Mouse (Mus musculus) midbrain, embryonic 12.5 days (tissue): ENCODE data around the gene Prr29. TPM values are rescaled to one million over a fixed set of nuclear protein-coding genes. Genes with fewer than 3 reads are reported as not detected.
"Not testable (repeated sequence)": the region's sequence is repeated elsewhere in the genome, so short reads cannot be mapped to it uniquely, and the experiment has no call there.

Experiments
- ATAC-seq: fragments of 200-750 bp; cut with Nextera tagmentation; 2 replicates; pipeline ENCODE4 v1.8.0; 2017; ENCODE audit warnings: low read depth, moderate TSS enrichment, moderate library complexity; ENCODE audit not compliant: low FRiP score
- H3K27ac ChIP-seq: fragments of 300-500 bp; sonication (generic); replicated peaks from 2 replicates; pipeline ENCODE4 v1.5.1; 2016; ENCODE audit warnings: mild to moderate bottlenecking
- H3K27me3 ChIP-seq: fragments of 300-500 bp; sonication (generic); 2 replicates; pipeline ENCODE4 v1.6.1; 2016; ENCODE audit warnings: mild to moderate bottlenecking
- H3K36me3 ChIP-seq: fragments of 300-500 bp; sonication (generic); 2 replicates; pipeline ENCODE4 v1.6.1; 2016
- H3K4me1 ChIP-seq: fragments of 300-500 bp; sonication (generic); 2 replicates; pipeline ENCODE4 v1.6.1; 2016
- H3K4me2 ChIP-seq: fragments of 300-500 bp; sonication (generic); replicated peaks from 2 replicates; pipeline ENCODE4 v1.6.1; 2016; ENCODE audit warnings: mild to moderate bottlenecking, moderate library complexity
- H3K4me3 ChIP-seq: fragments of 300-500 bp; sonication (generic); 2 replicates; pipeline ENCODE4 v1.5.1; 2016; ENCODE audit warnings: mild to moderate bottlenecking
- H3K9ac ChIP-seq: fragments of 300-500 bp; sonication (generic); replicated peaks from 2 replicates; pipeline ENCODE4 v1.6.1; 2016; ENCODE audit warnings: mild to moderate bottlenecking, moderate library complexity
- H3K9me3 ChIP-seq: fragments of 300-500 bp; sonication (generic); 2 replicates; pipeline ENCODE4 v1.6.1; 2016; ENCODE audit warnings: mild to moderate bottlenecking
- whole genome bisulfite sequencing: fragments of 180-500 bp; shearing (Covaris S2); methylation state at CpG from one replicate; pipeline ENCODE4 v1.1.7; 2016; 5-methylcytosine and 5-hydroxymethylcytosine counted together
- polyA plus RNA-seq: library from polyadenylated mRNA; unstranded; fragments of >200 nt; fragmentation: Nextera tagmentation; extraction: Ambion mirVana; gene quantifications from 2 replicates; pipeline ENCODE4 v1.2.1, GENCODE M21; 2016

Prr29 gene
- polyA plus RNA-seq, 1 experiment from 2014 or later, result not detected

DNA sequence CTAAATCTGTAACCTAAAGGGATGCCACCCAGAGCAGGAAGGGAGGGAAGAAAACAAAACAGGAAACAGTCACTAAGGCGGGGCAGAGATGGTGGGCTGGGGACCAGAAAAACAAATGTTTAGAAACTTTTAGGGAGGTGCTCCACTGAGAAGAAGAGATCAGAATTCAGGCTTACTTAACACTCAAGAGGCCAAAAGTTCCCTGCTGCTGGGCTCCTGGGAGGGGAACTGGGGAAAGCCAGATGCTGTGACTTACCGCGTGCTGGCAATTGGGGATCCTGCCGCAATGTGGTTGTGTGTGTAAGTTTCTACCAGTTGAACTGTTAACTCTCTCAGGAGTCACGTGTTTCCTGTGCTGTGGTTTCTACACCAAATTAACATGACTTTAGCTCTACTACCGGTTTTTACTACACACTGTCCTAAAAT lies 22.5 kb downstream of the Prr29 start, which contains the start of gene Icam2:
Gene Icam2 (minus strand): TSS at position 285 of the 426 bp plus-strand sequence.
- H3K36me3 ChIP-seq, result no peaks in the 10 kb centered on the region
- no peaks in the 10 kb centered on the region for H3K4me1 ChIP-seq
- no peak for ATAC-seq
- H3K9ac ChIP-seq, result no peak within 1 kb of the TSS
- no peak within 1 kb of the TSS for H3K27ac ChIP-seq
- H3K4me3 ChIP-seq, result no peak within 1 kb of the TSS
- H3K9me3 ChIP-seq, result no peaks in the 10 kb centered on the region
- 83% methylated on average over 6 of the region's 6 CpGs for WGBS
- no peak within 1 kb of the TSS for H3K4me2 ChIP-seq
- H3K27me3 ChIP-seq, result no peaks in the 10 kb centered on the region

DNA sequence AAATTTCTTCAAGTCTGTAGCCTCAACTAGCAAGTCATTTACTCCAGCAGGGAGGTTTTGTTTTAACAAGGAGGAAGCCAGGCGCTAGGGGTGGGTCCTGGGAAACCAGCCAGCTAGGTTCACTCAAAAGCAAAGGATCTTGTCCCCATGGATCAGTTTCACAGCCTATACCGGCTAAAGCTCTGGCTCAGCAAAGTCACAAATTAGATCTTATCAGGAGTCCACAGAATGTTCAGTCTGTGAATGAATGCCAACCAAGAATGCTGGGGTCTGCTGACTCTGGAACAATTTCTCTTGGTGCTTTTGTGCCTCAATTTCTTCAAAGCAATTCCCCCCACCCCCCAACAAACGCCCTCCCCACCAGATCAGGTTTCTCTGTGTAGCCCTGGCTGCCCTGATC lies 24.3 kb downstream of the Prr29 start:
- no peak overlapping the region for H3K4me3 ChIP-seq
- H3K27ac ChIP-seq, result no peak overlapping the region
- no peaks in the 10 kb centered on the region for H3K27me3 ChIP-seq
- H3K4me1 ChIP-seq, result no peaks in the 10 kb centered on the region
- WGBS, result 61% methylated on average over 3 of the region's 3 CpGs
- no peak overlapping the region for H3K4me2 ChIP-seq
- no peaks in the 10 kb centered on the region for H3K9me3 ChIP-seq
- no peak for ATAC-seq
- no peaks in the 10 kb centered on the region for H3K36me3 ChIP-seq
- no peak overlapping the region for H3K9ac ChIP-seq

DNA sequence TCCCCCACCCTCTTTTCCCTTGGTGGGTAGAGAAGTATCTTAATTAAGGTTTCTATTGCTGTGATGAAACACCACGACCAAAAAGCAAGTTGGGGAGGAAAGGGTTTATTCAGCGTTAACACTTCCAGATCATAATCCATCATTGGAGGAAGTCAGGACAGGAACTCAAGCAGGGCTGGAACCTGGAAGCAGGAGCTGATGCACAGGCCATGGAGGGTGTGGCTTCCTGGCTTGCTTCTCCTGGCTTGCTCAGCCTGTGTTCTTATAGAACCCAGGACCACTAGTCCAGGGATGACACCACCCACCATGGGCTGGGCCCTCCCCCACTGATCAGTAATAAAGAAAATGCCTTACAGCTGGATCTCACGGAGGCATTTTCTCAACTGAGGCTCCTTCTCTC lies 25.5 kb downstream of the Prr29 start:
- no peaks in the 10 kb centered on the region for H3K27me3 ChIP-seq
- no peak for ATAC-seq
- no peak overlapping the region for H3K9ac ChIP-seq
- no peak overlapping the region for H3K4me3 ChIP-seq
- no peaks in the 10 kb centered on the region for H3K36me3 ChIP-seq
- no peak overlapping the region for H3K27ac ChIP-seq
- no peaks in the 10 kb centered on the region for H3K4me1 ChIP-seq
- no peaks in the 10 kb centered on the region for H3K9me3 ChIP-seq
- H3K4me2 ChIP-seq, result no peak overlapping the region
- 76% methylated on average over 3 of the region's 3 CpGs for WGBS

DNA sequence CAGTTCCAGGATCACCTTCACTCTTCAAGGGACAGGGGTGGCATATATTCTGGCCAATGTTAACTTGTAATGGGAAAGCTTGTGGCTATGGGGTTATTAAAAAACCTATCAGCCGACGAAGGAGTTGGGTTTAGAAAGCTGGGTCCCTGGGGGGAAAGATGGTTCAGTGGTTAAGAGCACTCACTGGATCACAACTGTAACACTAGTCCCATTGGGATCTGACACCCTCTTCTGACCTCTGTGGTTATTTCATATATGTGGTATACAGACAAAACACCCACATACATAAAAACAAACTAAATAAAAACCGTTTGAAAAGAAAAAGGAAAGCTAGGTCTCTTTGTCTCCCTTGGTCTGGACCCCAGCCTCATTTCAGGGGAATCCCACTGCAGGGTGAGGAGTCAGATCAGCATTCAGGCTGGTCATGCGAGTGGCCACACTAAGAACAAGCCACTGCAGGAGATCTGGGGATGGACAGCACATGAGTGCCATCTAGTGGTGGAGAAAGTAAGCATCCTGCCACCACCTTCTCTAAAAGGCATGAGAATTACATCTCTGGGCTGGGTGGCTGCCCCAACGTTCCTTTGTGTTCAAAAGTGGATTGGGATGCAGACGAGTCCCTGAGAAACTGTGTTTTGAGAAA lies 26.4 kb downstream of the Prr29 start:
- Histone ChIP-seq H3K9ac (no peak overlapping the region), H3K27me3 (no peaks in the 10 kb centered on the region), H3K36me3 (no peaks in the 10 kb centered on the region), H3K27ac (no peak overlapping the region), H3K4me3 (no peak overlapping the region), H3K9me3 (no peaks in the 10 kb centered on the region), H3K4me2 (no peak overlapping the region), H3K4me1 (no peaks in the 10 kb centered on the region)
- no peak for ATAC-seq
- WGBS, result 32% methylated on average over 6 of the region's 6 CpGs

DNA sequence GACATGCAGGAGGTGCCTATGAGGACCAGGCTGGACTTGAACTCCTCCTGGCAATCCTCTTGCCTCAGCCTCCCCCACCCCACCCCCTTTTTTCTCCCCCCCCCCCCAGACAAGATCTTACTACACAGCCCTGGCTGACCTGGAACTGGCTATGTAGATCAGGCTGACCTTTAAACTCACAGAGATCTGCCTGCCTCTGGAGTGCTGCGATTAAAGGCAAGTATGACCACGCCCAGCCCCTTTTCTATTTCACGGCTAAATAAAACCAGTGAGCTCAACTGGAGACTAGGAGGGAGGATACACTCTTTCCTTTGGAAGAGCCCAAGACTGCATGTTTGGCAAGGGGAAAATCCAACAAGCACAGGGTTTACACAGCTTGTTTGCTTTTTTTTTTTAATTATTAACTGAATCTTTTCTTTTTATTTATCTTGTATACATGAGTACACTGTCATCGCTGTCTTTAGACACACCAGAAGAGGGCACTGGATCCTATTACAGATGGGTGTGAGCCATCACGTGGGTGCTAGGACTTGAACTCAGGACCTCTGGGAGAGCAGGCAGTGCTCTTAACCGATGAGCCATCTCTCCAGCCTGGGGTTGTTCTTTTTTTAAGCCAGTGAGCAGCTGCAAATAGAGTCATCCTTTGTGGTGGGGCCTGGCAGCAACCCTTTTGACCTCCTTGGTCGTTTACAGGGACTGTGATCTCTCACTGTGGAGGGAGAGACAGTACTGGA lies 27.5 kb downstream of the Prr29 start:
- H3K27me3 ChIP-seq, result no peaks in the 10 kb centered on the region
- 70% methylated on average over 7 of the region's 7 CpGs for WGBS
- no peak overlapping the region for H3K4me2 ChIP-seq
- no peak overlapping the region for H3K9ac ChIP-seq
- no peaks in the 10 kb centered on the region for H3K4me1 ChIP-seq
- H3K4me3 ChIP-seq, result no peak overlapping the region
- no peaks in the 10 kb centered on the region for H3K9me3 ChIP-seq
- H3K36me3 ChIP-seq, result 0 out of 2 replicates have a peak, but pooled peaks cover 2% of the 10 kb centered on the region
- no peak overlapping the region for H3K27ac ChIP-seq
- no peak for ATAC-seq

DNA sequence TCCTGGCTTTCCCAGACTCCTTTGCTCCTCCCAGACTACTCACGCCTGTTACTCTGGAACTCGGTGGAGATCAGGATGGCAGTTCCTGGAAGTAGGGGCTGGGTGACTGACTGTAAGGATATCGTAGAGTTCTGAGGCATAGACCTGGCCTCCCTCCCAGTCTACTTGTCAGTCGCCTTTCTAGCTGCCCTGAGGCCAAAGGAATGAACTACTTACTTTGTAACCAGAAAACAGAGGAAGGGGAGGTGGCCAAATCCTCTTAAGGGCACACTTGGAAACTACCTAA lies 28.0 kb downstream of the Prr29 start:
- Histone ChIP-seq H3K4me2 (no peak overlapping the region), H3K36me3 (0 out of 2 replicates have a peak, but pooled peaks cover 6% of the 10 kb centered on the region), H3K9ac (no peak overlapping the region), H3K4me3 (no peak overlapping the region), H3K27ac (no peak overlapping the region), H3K27me3 (no peaks in the 10 kb centered on the region), H3K4me1 (no peaks in the 10 kb centered on the region), H3K9me3 (no peaks in the 10 kb centered on the region)
- ATAC-seq, result no peak
- WGBS, result 72% methylated on average over 4 of the region's 4 CpGs

DNA sequence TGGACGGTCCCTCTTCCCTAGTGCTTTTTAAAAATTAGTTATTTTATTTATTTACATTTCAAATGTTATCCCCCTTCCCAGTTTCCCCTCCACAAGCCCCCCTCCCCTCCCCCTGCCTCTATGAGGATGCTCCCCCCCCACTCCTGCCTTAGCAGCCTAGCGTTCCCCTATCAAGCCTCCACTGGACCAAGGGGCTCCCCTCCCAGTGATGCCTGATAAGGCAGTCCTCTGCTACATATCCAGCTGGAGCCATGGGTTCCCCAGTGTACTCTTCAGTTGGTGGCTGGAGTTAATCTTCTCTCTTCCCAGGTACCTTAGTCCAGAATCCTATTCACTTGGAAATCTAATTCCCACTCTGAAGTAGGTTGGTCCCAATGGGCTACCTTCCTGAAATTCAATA lies 28.8 kb downstream of the Prr29 start:
- not testable (repeated sequence) for H3K4me3 ChIP-seq, H3K9me3 ChIP-seq, H3K27me3 ChIP-seq, H3K27ac ChIP-seq, ATAC-seq, H3K4me2 ChIP-seq, H3K4me1 ChIP-seq, H3K9ac ChIP-seq
- WGBS, result 78% methylated on average over 2 of the region's 2 CpGs
- peaks cover 14% of the 10 kb centered on the region for H3K36me3 ChIP-seq

DNA sequence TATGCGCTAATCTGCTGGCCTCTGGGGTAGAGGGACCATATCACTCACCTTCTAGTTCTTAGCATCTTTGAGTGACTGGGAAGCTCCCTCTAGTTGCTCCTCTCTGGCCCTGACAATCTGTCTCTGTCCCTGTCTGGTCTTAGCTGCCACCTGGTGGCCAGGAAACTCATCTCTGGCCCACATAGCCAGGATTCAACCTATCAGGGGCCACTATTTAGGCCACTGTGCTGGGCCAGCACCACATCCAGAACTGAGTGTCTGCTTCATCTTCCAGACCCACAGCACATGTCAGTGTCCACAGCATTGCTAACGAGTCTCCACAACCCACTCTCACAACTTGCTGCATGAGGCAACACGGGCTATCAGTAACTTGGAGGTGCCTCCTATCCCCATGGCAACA lies 32.4 kb downstream of the Prr29 start:
- no peak for ATAC-seq
- 92% methylated on average over 3 of the region's 3 CpGs for WGBS

DNA sequence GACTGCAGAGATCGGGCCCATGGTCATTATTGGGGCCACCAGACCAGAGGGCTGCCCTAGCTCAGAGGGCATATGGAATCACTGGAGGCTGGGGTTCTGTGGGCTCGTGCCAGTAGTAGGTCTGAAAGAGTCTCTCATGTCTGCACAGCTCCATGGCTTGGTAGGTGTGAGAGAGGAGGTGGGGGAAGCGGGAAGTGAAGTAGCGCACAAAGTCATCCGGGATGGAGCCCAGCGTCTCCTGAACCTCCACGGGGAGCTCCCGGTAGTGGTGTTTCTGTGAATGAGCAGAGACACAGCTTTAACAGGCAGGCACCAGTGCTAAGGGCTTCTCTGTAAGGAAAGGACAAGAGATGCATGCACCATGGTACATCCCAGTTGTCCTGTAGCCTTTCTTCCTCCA lies 33.2 kb downstream of the Prr29 start:
- no peaks in the 10 kb centered on the region for H3K9me3 ChIP-seq
- ATAC-seq, result no peak
- H3K27ac ChIP-seq, result no peak overlapping the region
- H3K36me3 ChIP-seq, result peaks cover 34% of the 10 kb centered on the region
- no peaks in the 10 kb centered on the region for H3K27me3 ChIP-seq
- WGBS, result 93% methylated on average over 8 of the region's 8 CpGs
- H3K4me2 ChIP-seq, result no peak overlapping the region
- H3K9ac ChIP-seq, result no peak overlapping the region
- H3K4me3 ChIP-seq, result no peak overlapping the region
- no peaks in the 10 kb centered on the region for H3K4me1 ChIP-seq

More for the DNA sequence above, 32.4 kb downstream of the Prr29 start:
- Histone ChIP-seq H3K4me1 (no peaks in the 10 kb centered on the region), H3K9me3 (no peaks in the 10 kb centered on the region), H3K27ac (no peak overlapping the region), H3K27me3 (no peaks in the 10 kb centered on the region), H3K4me2 (no peak overlapping the region), H3K4me3 (no peak overlapping the region), H3K36me3 (peaks cover 30% of the 10 kb centered on the region), H3K9ac (no peak overlapping the region)

DNA sequence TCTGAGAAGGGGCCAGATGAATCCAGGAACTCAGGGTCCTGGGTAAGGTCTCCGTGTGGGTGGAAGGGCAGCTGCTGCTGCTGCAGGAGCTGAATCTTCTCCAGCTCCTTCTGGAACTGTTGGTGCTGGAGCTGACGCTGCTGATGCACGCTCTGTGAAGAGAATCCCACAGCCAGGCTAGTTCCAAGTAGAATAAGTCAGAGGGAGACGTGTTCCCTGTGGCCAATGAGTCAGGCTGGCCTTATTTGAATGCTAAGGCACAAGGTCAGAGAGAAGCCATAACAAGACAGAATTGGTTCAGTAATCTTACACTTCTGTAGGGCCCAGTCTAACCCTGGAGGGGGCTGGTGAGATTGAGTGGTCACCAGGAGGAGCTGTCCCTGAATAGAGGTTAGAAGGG lies 44.7 kb downstream of the Prr29 start:
- H3K36me3 ChIP-seq, result peaks cover 54% of the 10 kb centered on the region
- H3K27ac ChIP-seq, result no peak overlapping the region
- no peaks in the 10 kb centered on the region for H3K27me3 ChIP-seq
- 74% methylated on average over 4 of the region's 4 CpGs for WGBS
- no peaks in the 10 kb centered on the region for H3K9me3 ChIP-seq
- H3K9ac ChIP-seq, result no peak overlapping the region
- H3K4me3 ChIP-seq, result no peak overlapping the region
- no peak for ATAC-seq
- no peak overlapping the region for H3K4me2 ChIP-seq
- no peaks in the 10 kb centered on the region for H3K4me1 ChIP-seq

DNA sequence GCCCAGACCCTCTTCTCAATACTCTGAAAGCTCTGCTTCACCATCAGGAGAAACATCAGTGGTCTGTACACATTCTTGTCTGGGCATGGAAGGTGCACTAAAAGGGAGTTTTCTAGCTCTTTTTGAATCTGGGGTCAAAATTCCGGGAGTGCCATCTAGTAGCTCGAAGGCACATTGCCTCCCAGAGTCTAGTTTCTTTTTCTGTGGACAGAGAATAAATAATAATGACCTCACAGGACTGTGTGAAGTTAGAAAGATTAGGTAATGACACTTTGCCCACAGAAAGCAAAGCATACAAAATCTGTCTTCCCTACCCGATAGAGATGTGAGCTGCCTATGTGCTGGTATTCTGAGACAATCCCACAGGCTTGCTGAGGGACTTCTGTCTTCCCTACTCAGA lies 45.2 kb downstream of the Prr29 start:
- Histone ChIP-seq H3K36me3 (peaks cover 49% of the 10 kb centered on the region), H3K4me3 (no peak overlapping the region), H3K27ac (no peak overlapping the region), H3K4me1 (no peaks in the 10 kb centered on the region), H3K9me3 (no peaks in the 10 kb centered on the region), H3K27me3 (no peaks in the 10 kb centered on the region), H3K9ac (no peak overlapping the region), H3K4me2 (no peak overlapping the region)
- no peak for ATAC-seq
- 90% methylated on average over 3 of the region's 3 CpGs for WGBS

DNA sequence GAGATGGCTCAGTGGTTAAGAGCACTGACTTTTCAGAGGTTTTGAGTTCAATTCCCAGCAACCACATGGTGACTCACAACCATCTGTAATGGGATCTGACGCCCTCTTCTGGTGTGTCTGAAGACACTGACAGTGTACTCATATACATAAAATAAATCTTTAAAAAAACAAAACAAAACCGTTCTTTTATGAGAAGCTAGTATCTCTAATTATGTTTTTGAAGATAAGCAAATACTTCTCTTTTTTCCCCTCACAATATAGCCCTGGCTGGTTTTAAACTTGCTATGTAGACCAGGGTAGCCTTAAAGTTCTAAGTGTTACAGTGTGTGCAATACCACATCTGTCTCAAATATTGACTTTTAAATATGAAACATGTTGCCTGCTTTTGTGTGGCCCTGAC lies 45.9 kb downstream of the Prr29 start:
- no peak for ATAC-seq
- 82% methylated on average over 2 of the region's 2 CpGs for WGBS
- Histone ChIP-seq H3K9ac (no peak overlapping the region), H3K27me3 (no peaks in the 10 kb centered on the region), H3K36me3 (peaks cover 42% of the 10 kb centered on the region), H3K9me3 (no peaks in the 10 kb centered on the region), H3K4me2 (no peak overlapping the region), H3K27ac (no peak overlapping the region), H3K4me3 (no peak overlapping the region), H3K4me1 (no peaks in the 10 kb centered on the region)
